Mouse (Mus musculus) spleen, adult 12 weeks (tissue): ENCODE measurements around the gene Eepd1.

Experiments
- DNase-seq: peaks from one replicate; pipeline ENCODE4 v3.0.0; 2022; ENCODE audit warnings: low spot score

Eepd1 gene

GRCm38 (mm10) chr9:25578674-25579596 lies 97.6 kb downstream of the Eepd1 start:
- DNase-seq, result no peak

DNA sequence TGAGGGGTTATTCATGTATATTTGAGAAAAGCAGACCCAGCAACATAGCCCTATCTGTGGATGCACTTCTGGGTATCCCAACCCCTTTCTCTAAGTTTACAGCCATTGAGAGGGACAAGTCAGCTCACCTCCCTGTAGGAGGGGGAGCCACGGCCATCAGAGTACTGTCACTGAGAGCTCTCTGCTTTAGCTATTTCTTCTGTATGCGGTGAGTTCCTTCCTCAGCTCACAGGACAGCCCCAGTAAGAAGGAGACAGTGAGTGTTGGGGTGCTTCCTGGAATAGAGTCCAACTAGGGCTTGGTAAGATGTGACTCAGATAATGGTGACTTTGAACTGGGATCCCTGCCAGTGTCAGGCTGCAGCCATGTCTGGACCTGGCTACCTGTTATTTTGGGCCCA lies 102.3 kb downstream of the Eepd1 start:
- DNase-seq, result no peak

GRCm38 (mm10) chr9:25585614-25586013 lies 104.3 kb downstream of the Eepd1 start:
- no peak for DNase-seq

- no peak for DNase-seq
Observed at GRCm38 (mm10) chr9:25588581-25588980, 107.2 kb downstream of the Eepd1 start.

- no peak for DNase-seq
Observed at GRCm38 (mm10) chr9:25590740-25591139, 109.4 kb downstream of the Eepd1 start.

GRCm38 (mm10) chr9:25591390-25592354 lies 110.3 kb downstream of the Eepd1 start:
- DNase-seq, result peak; percentile 5

DNA sequence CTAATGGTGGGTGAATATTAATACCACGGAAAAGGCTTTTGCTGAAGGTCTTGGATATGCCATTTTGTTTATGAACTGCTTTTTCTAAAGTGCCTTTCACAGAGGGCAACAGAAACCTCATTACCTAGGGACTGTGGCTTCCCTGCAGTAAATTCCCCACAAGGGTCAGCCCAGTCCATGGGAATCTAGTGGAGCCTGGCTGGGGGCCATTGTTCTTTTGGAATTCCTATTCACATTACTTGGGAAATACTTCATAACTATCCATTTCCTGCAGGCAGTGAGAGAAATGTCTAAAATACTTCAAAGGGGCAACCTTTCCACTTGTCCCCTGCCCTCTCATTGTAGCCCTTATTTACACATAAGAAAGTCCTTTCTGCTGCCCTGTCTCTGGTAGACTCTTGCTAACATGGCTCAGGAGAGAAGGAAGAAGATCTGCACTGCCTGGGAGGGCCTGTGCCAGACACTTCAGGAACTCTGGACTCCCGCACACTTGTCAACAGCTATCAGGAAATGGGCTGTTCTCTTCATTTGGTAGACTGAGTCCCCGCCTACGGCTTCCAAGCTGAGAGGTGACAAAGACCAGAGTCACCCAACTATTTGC lies 111.1 kb downstream of the Eepd1 start:
- no peak for DNase-seq

- no peak for DNase-seq
Observed at GRCm38 (mm10) chr9:25624744-25625143, 143.4 kb downstream of the Eepd1 start.

DNA sequence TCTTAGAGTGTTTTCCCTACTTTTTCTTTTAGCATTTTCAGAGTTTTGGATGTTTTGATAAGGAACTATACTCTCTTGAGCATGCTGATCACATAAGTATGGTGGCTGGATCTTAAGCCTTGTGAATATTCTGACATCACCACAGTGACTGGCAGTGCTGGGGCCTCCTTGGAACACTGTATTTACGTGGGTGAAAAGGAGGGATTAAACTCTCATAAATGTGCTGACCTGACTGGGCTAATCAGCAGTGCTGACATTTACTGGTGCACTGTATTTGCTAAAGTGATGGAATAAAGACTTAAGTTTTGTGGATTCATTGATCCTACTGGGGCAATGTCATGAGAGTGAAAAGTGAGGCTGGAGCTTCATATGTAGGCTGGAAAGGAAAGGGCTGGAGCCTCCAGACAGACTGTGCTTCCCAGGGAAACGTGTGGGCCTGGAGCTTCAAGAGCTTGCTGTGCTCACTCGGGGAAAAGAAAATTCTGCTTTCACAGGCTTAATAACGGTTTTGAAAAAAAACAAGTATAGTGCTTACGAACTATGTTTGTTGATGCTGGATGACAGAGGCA lies 148.3 kb downstream of the Eepd1 start:
- no peak for DNase-seq
